Mouse (Mus musculus): ENCODE results near the gene Hnrnpr. TPM values are rescaled to one million over a fixed set of nuclear protein-coding genes. Genes with fewer than 3 reads are reported as not detected.

Hnrnpr gene
- polyA plus RNA-seq, 1 experiment from 2014 or later: 49.4 TPM

GRCm38 (mm10) chr4:136308355-136308754, 2.4 kb upstream of the Hnrnpr start:
- Histone ChIP-seq H3K4me2 (no peak overlapping the region), H3K27me3 (peaks cover 14% of the 10 kb centered on the region; the same call in 1 of the 2 replicates), H3K9me3 (replicated peaks) (no peaks in the 10 kb centered on the region), H3K4me1 (replicated peaks) (peaks cover 28% of the 10 kb centered on the region), H3K27ac (replicated peaks) (no peak overlapping the region), H3K4me3 (replicated peaks) (no peak overlapping the region), H3K36me3 (replicated peaks) (no peaks in the 10 kb centered on the region), H3K9ac (no peak overlapping the region)
- 62% methylated on average over 2 of the region's 2 CpGs for WGBS (ENCODE audit: insufficient replicate concordance)
- ATAC-seq (ENCODE audit: insufficient read depth): no peak

- Histone ChIP-seq H3K4me2 (peak overlapping the region; percentile 96), H3K36me3 (replicated peaks) (no peaks in the 10 kb centered on the region), H3K27me3 (peaks cover 14% of the 10 kb centered on the region; the same call in 1 of the 2 replicates), H3K9me3 (replicated peaks) (no peaks in the 10 kb centered on the region), H3K27ac (replicated peaks) (peak overlapping the region; percentile 98), H3K4me1 (replicated peaks) (peaks cover 32% of the 10 kb centered on the region), H3K9ac (peak overlapping the region; percentile 98), H3K4me3 (replicated peaks) (peak overlapping the region; percentile 88)
- ATAC-seq (ENCODE audit: insufficient read depth): peak; percentile 48
- 2% methylated on average over 11 of the region's 11 CpGs for WGBS (ENCODE audit: insufficient replicate concordance)
These were observed 962 bp upstream of the Hnrnpr start for GRCm38 (mm10) chr4:136309780-136310179.

- peak overlapping the region; percentile 96 for H3K4me2 ChIP-seq
- WGBS (ENCODE audit: insufficient replicate concordance): under 1% methylated on average over 81 of the region's 81 CpGs
These were observed 579 bp downstream of the Hnrnpr start for GRCm38 (mm10) chr4:136311042-136311999.

DNA sequence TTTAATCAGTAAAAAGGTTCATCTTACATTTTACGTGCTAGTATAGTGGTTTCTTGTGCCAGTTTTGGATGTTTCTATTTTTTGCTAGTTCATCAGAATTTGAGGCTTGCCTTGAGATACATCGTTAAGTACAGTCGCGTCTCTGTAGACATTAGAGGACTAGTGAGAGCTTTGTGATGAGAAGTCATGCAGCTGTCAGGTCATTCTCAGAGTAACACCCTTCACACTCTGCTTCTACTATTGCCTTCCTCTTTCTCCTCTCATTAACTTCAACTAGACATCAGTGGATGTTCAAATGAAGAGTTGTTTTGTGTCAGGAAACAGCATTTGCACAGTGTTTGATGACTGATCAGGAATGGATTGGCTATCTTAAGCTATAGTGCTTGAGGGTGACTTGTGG, 1.9 kb downstream of the Hnrnpr start:
- WGBS (ENCODE audit: insufficient replicate concordance): 12% methylated on average over 4 of the region's 4 CpGs
- Histone ChIP-seq H3K27ac (replicated peaks) (peak overlapping the region; percentile 98), H3K4me3 (replicated peaks) (peak overlapping the region; percentile 88)

More at GRCm38 (mm10) chr4:136311042-136311999, 579 bp downstream of the Hnrnpr start:
- Histone ChIP-seq H3K27me3 (peaks cover 11% of the 10 kb centered on the region; the same call in 1 of the 2 replicates), H3K27ac (replicated peaks) (peak overlapping the region; percentile 98), H3K4me1 (replicated peaks) (peaks cover 32% of the 10 kb centered on the region), H3K9ac (peak overlapping the region; percentile 98), H3K4me3 (replicated peaks) (peak overlapping the region; percentile 88), H3K9me3 (replicated peaks) (no peaks in the 10 kb centered on the region), H3K36me3 (replicated peaks) (peaks cover 2% of the 10 kb centered on the region)
- peak; percentile 81 for ATAC-seq (ENCODE audit: insufficient read depth)

DNA sequence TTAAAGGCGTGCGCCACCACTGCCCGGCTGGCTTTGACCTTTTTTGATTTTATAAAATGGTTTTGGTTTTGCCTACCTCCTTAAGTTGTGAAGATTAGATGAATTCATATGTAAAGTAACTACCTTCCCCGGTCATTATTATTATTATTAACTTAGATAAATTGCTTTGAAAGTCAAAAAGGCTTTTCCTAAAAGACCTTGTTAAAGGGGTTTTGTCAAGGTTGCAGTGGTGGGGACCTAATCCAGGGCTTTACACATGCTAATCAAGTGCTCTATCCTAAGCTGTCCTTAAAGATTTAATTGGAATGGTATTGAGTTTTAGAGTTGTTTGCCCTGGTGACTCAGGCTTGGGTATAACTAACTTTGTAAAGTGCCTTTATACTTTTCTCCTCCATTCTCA, 6.9 kb downstream of the Hnrnpr start:
- Histone ChIP-seq H3K36me3 (replicated peaks) (peaks cover 63% of the 10 kb centered on the region), H3K4me1 (replicated peaks) (peaks cover 9% of the 10 kb centered on the region), H3K4me3 (replicated peaks) (no peak overlapping the region), H3K9ac (no peak overlapping the region), H3K4me2 (no peak overlapping the region), H3K27ac (replicated peaks) (no peak overlapping the region), H3K27me3 (no peaks in the 10 kb centered on the region), H3K9me3 (replicated peaks) (no peaks in the 10 kb centered on the region)
- ATAC-seq (ENCODE audit: insufficient read depth): no peak
- WGBS (ENCODE audit: insufficient replicate concordance): 93% methylated on average over 4 of the region's 4 CpGs

More for the DNA sequence above, 1.9 kb downstream of the Hnrnpr start:
- no peaks in the 10 kb centered on the region for H3K9me3 ChIP-seq (replicated peaks)
- no peak for ATAC-seq (ENCODE audit: insufficient read depth)
- peak overlapping the region; percentile 96 for H3K4me2 ChIP-seq
- H3K27me3 ChIP-seq: 0 out of 2 replicates have a peak, but pooled peaks cover under 1% of the 10 kb centered on the region
- H3K4me1 ChIP-seq (replicated peaks): peaks cover 32% of the 10 kb centered on the region
- H3K9ac ChIP-seq: peak overlapping the region; percentile 98
- peaks cover 15% of the 10 kb centered on the region for H3K36me3 ChIP-seq (replicated peaks)

DNA sequence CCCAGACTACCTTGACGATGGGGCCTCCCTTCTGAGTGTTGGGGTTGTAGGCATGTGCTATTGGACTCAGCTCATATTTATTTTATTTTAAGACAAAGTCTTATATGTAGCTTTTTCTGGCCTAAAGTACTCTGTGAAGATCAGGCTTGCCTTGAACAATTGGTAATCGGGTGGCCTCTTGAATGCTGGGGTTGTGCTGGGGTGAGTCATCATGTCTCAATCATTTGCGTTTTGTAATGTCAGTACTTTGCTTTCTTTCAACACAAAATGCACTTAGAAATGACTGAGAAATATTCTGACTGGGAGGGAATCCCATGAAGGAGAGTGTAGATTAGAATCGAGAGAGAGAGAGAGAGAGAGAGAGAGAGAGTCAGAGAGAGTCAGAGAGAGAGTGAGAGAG, 9.3 kb downstream of the Hnrnpr start:
- Histone ChIP-seq H3K9ac (no peak overlapping the region), H3K4me2 (no peak overlapping the region), H3K36me3 (replicated peaks) (peaks cover 85% of the 10 kb centered on the region), H3K27me3 (no peaks in the 10 kb centered on the region), H3K9me3 (replicated peaks) (no peaks in the 10 kb centered on the region), H3K4me3 (replicated peaks) (no peak overlapping the region), H3K27ac (replicated peaks) (no peak overlapping the region), H3K4me1 (replicated peaks) (no peaks in the 10 kb centered on the region)
- 79% methylated on average over 4 of the region's 4 CpGs for WGBS (ENCODE audit: insufficient replicate concordance)
- no peak for ATAC-seq (ENCODE audit: insufficient read depth)

- Histone ChIP-seq H3K4me2 (no peak overlapping the region), H3K9me3 (replicated peaks) (no peaks in the 10 kb centered on the region), H3K27me3 (no peaks in the 10 kb centered on the region), H3K4me1 (replicated peaks) (no peaks in the 10 kb centered on the region), H3K27ac (replicated peaks) (no peak overlapping the region), H3K9ac (no peak overlapping the region), H3K4me3 (replicated peaks) (no peak overlapping the region), H3K36me3 (replicated peaks) (peaks cover 87% of the 10 kb centered on the region)
- WGBS (ENCODE audit: insufficient replicate concordance): 87% methylated on average over 2 of the region's 2 CpGs
- ATAC-seq (ENCODE audit: insufficient read depth): no peak
These were observed 13.5 kb downstream of the Hnrnpr start for GRCm38 (mm10) chr4:136324226-136324625.

- Histone ChIP-seq H3K4me2 (no peak overlapping the region), H3K27me3 (no peaks in the 10 kb centered on the region), H3K36me3 (replicated peaks) (peaks cover 80% of the 10 kb centered on the region), H3K27ac (replicated peaks) (no peak overlapping the region), H3K9ac (no peak overlapping the region), H3K9me3 (replicated peaks) (no peaks in the 10 kb centered on the region), H3K4me3 (replicated peaks) (no peak overlapping the region), H3K4me1 (replicated peaks) (no peaks in the 10 kb centered on the region)
- WGBS (ENCODE audit: insufficient replicate concordance): 83% methylated on average over 5 of the region's 5 CpGs
- no peak for ATAC-seq (ENCODE audit: insufficient read depth)
These were observed 16.5 kb downstream of the Hnrnpr start for GRCm38 (mm10) chr4:136327238-136327637.

- Histone ChIP-seq H3K4me3 (replicated peaks) (no peak overlapping the region), H3K4me2 (no peak overlapping the region), H3K9me3 (replicated peaks) (no peaks in the 10 kb centered on the region), H3K27me3 (no peaks in the 10 kb centered on the region), H3K9ac (no peak overlapping the region), H3K27ac (replicated peaks) (no peak overlapping the region), H3K4me1 (replicated peaks) (no peaks in the 10 kb centered on the region), H3K36me3 (replicated peaks) (peaks cover 80% of the 10 kb centered on the region)
- no peak for ATAC-seq (ENCODE audit: insufficient read depth)
These were observed 17.4 kb downstream of the Hnrnpr start for GRCm38 (mm10) chr4:136328115-136328514.

DNA sequence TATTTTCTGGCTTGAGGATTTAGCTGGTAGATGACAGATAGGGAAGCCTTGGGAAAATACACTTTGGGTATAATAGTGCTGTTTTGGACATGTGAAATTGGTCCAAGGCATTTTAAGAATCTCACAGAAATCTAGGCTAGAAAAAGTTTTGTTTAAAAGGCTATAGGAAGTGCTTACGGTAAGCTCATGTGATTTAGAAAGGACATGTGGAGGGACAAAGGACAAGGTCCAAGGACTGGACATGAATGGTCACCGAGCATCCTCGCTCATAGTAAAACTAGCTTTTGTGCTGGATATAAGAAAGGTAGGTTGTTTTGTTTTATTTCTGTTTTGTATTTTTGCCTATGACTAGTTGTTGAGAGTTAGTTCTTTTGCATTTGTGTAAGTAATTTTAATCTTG, 21.0 kb downstream of the Hnrnpr start:
- Histone ChIP-seq H3K36me3 (replicated peaks) (peaks cover 74% of the 10 kb centered on the region), H3K4me1 (replicated peaks) (no peaks in the 10 kb centered on the region), H3K4me3 (replicated peaks) (no peak overlapping the region), H3K9ac (no peak overlapping the region), H3K27me3 (no peaks in the 10 kb centered on the region), H3K27ac (replicated peaks) (no peak overlapping the region), H3K9me3 (replicated peaks) (no peaks in the 10 kb centered on the region), H3K4me2 (no peak overlapping the region)
- 86% methylated on average over 3 of the region's 3 CpGs for WGBS (ENCODE audit: insufficient replicate concordance)
- ATAC-seq (ENCODE audit: insufficient read depth): no peak

- H3K9me3 ChIP-seq (replicated peaks): no peaks in the 10 kb centered on the region
- ATAC-seq (ENCODE audit: insufficient read depth): no peak
- WGBS (ENCODE audit: insufficient replicate concordance): 85% methylated on average over 3 of the region's 3 CpGs
- H3K4me2 ChIP-seq: no peak overlapping the region
- H3K27ac ChIP-seq (replicated peaks): no peak overlapping the region
- no peak overlapping the region for H3K4me3 ChIP-seq (replicated peaks)
- H3K36me3 ChIP-seq (replicated peaks): peaks cover 73% of the 10 kb centered on the region
- no peaks in the 10 kb centered on the region for H3K27me3 ChIP-seq
- no peaks in the 10 kb centered on the region for H3K4me1 ChIP-seq (replicated peaks)
- no peak overlapping the region for H3K9ac ChIP-seq
These were observed 22.4 kb downstream of the Hnrnpr start for GRCm38 (mm10) chr4:136333191-136333590.

Data from liver, embryonic 15.5 days (tissue).